Mouse (Mus musculus) olfactory bulb, adult 2 months (tissue): ENCODE data around the gene Crtc1.

Source experiments
- CTCF ChIP-seq: fragments of 200-500 bp; IDR thresholded peaks from 2 replicates; pipeline ENCODE4 v1.5.1; 2012; ENCODE audit warnings: low read depth, mild to moderate bottlenecking, low read length, moderate library complexity; ENCODE audit not compliant: insufficient read depth
- POLR2A ChIP-seq: fragments of 200-500 bp; IDR thresholded peaks from 2 replicates; pipeline ENCODE4 v1.6.1; 2012; ENCODE audit warnings: mild to moderate bottlenecking, low read depth, low read length, moderate library complexity; ENCODE audit not compliant: insufficient read depth

GRCm38 (mm10) chr8:70409455-70409871 lies 29.9 kb downstream of the Crtc1 start:
- TF ChIP-seq CTCF (no peak), POLR2A (no peak)
